Mouse (Mus musculus) heart, adult 2 months (tissue): ENCODE data around the gene Alox12. TPM values are rescaled to one million over a fixed set of nuclear protein-coding genes. Genes with fewer than 3 reads are reported as not detected.

Experiments
- DNase-seq, 2 experiments: peaks; one replicate each; pipeline ENCODE4 v3.0.0; 2021
- H3K27ac ChIP-seq: fragments of 200-600 bp; 2 replicates; pipeline ENCODE4 v1.8.1; 2022
- H3K27me3 ChIP-seq: fragments of 200-500 bp; 2 replicates; pipeline ENCODE4 v1.6.1; 2012; ENCODE audit warnings: mild to moderate bottlenecking, low read length, inconsistent platforms, mixed read lengths; ENCODE audit not compliant: control insufficient read depth, insufficient read depth
- H3K36me3 ChIP-seq: fragments of 200-500 bp; 2 replicates; pipeline ENCODE4 v1.6.1; 2012; ENCODE audit warnings: low read length, inconsistent platforms; ENCODE audit not compliant: control insufficient read depth, insufficient read depth
- H3K4me1 ChIP-seq: fragments of 200-500 bp; 2 replicates; pipeline ENCODE4 v1.6.1; 2011; ENCODE audit warnings: low read length; ENCODE audit not compliant: control insufficient read depth, insufficient read depth
- H3K4me3 ChIP-seq: fragments of 200-600 bp; 2 replicates; pipeline ENCODE4 v1.8.1; 2022
- H3K79me2 ChIP-seq: fragments of 200-500 bp; replicated peaks from 2 replicates; pipeline ENCODE4 v1.6.1; 2012; ENCODE audit warnings: mild to moderate bottlenecking, inconsistent platforms, low read length, moderate library complexity, mixed read lengths; ENCODE audit not compliant: control insufficient read depth, insufficient read depth
- H3K9ac ChIP-seq: fragments of 200-500 bp; 2 replicates; pipeline ENCODE4 v1.6.1; 2012; ENCODE audit warnings: low read depth, mild to moderate bottlenecking, control low read depth, inconsistent platforms, low read length, mixed read lengths
- CTCF ChIP-seq: fragments of 200-600 bp; IDR thresholded peaks from 2 replicates; pipeline ENCODE4 v1.8.1; 2022; ENCODE audit warnings: antibody characterized with exemption, mild to moderate bottlenecking, moderate library complexity
- EP300 ChIP-seq: fragments of 200-500 bp; IDR thresholded peaks from 2 replicates; pipeline ENCODE4 v1.6.1; 2011; ENCODE audit warnings: low read depth, low read length, control low read depth; ENCODE audit not compliant: insufficient read depth
- POLR2A ChIP-seq: fragments of 200-500 bp; IDR thresholded peaks from 2 replicates; pipeline ENCODE4 v1.6.1; 2011; ENCODE audit warnings: mild to moderate bottlenecking, low read depth, low read length, control low read depth; ENCODE audit not compliant: insufficient read depth
- WGBS: fragments of 180-500 bp; shearing (Covaris S2); methylation state at CpG from one replicate; pipeline ENCODE4 v1.1.7; 2018; 5-methylcytosine and 5-hydroxymethylcytosine counted together
- intact Hi-C: fragments of 180-260 bp; cut with DNase I; formaldehyde crosslinking; loops from one replicate; pipeline ENCODE4 v1.15.1; 2025
- polyA plus RNA-seq: library from polyadenylated mRNA; depleted of rRNA; stranded (reverse); fragments of >200 nt; gene quantifications from 2 replicates; pipeline ENCODE4 v1.2.3, GENCODE M21; 2012
- total RNA-seq, 2 experiments: library from RNA; stranded (reverse); gene quantifications; 2 replicates each; pipeline ENCODE4 v1.2.3; 2021

Alox12 gene
- total and polyA plus RNA-seq, 3 experiments, result 2.8 to 6.2 (median 6.0) TPM

- no peak for TF ChIP-seq POLR2A
- TF ChIP-seq CTCF, result no peak
- TF ChIP-seq EP300, result no peak
- intact Hi-C loops, result no loop called here
- WGBS, result 33% methylated on average over 6 of the region's 6 CpGs
- no peaks in the 10 kb centered on the region for H3K79me2 ChIP-seq
- no peak overlapping the region for H3K4me3 ChIP-seq
- no peak overlapping the region for H3K9ac ChIP-seq
- peak; percentile 30 to 52 for DNase-seq
- no peaks in the 10 kb centered on the region; the same call in 1 of the 2 replicates for H3K4me1 ChIP-seq
- no peaks in the 10 kb centered on the region for H3K27me3 ChIP-seq
- no peak overlapping the region for H3K27ac ChIP-seq
- H3K36me3 ChIP-seq, result no peaks in the 10 kb centered on the region
Observed at GRCm38 (mm10) chr11:70289236-70289635, 34.1 kb upstream of the Alox12 start.

DNA sequence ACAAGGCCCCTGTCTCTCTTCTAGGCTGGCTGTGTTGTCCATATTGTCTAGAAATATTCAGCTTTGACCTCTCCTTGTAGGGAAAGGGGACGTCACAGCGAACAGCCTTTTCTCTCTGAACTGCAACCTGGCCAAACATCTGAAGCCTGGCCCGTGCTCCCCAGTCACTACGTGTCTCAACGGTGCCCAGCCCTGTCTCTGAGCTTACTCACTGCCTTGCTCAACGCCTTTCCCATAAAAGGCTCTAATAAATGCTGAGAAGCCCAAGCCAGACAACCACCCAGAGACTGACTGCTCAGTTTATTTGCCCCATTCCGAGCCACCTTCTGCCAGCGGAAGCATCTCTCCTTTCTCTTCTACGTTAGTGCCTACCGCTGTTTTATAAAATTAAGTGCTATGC lies 32.9 kb upstream of the Alox12 start:
- Histone ChIP-seq H3K36me3 (no peaks in the 10 kb centered on the region), H3K27me3 (no peaks in the 10 kb centered on the region), H3K27ac (no peak overlapping the region), H3K79me2 (no peaks in the 10 kb centered on the region), H3K4me1 (no peaks in the 10 kb centered on the region; the same call in 1 of the 2 replicates), H3K9ac (no peak overlapping the region), H3K4me3 (no peak overlapping the region)
- 91% methylated on average over 10 of the region's 10 CpGs for WGBS
- no peak for DNase-seq
- intact Hi-C loops, result no loop called here
- TF ChIP-seq EP300, result no peak
- TF ChIP-seq CTCF, result no peak
- TF ChIP-seq POLR2A, result no peak

- TF ChIP-seq EP300, result no peak
- TF ChIP-seq CTCF, result no peak
- TF ChIP-seq POLR2A, result no peak
- WGBS, result 67% methylated on average over 5 of the region's 5 CpGs
- H3K79me2 ChIP-seq, result no peaks in the 10 kb centered on the region
- intact Hi-C loops, result no loop called here
- H3K36me3 ChIP-seq, result no peaks in the 10 kb centered on the region
- H3K4me3 ChIP-seq, result no peak overlapping the region
- no peak overlapping the region for H3K27ac ChIP-seq
- H3K9ac ChIP-seq, result no peak overlapping the region
- H3K4me1 ChIP-seq, result no peaks in the 10 kb centered on the region; the same call in 1 of the 2 replicates
- DNase-seq, result no peak
- H3K27me3 ChIP-seq, result no peaks in the 10 kb centered on the region
Observed at GRCm38 (mm10) chr11:70285686-70286085, 30.5 kb upstream of the Alox12 start.

- Histone ChIP-seq H3K79me2 (no peaks in the 10 kb centered on the region), H3K4me3 (no peak overlapping the region), H3K27ac (no peak overlapping the region), H3K9ac (no peak overlapping the region), H3K4me1 (peaks cover 2% of the 10 kb centered on the region), H3K36me3 (no peaks in the 10 kb centered on the region), H3K27me3 (no peaks in the 10 kb centered on the region)
- TF ChIP-seq EP300 (no peak), CTCF (no peak), POLR2A (no peak)
- WGBS, result 35% methylated on average over 3 of the region's 3 CpGs
- intact Hi-C loops, result no loop called here
- no peak for DNase-seq
Observed at GRCm38 (mm10) chr11:70284757-70285156, 29.6 kb upstream of the Alox12 start.

- Histone ChIP-seq H3K9ac (no peak overlapping the region), H3K27ac (no peak overlapping the region), H3K4me3 (no peak overlapping the region), H3K27me3 (no peaks in the 10 kb centered on the region), H3K79me2 (no peaks in the 10 kb centered on the region), H3K36me3 (no peaks in the 10 kb centered on the region), H3K4me1 (peaks cover 2% of the 10 kb centered on the region)
- DNase-seq, result no peak
- intact Hi-C loops, result no loop called here
- TF ChIP-seq CTCF (no peak), EP300 (no peak), POLR2A (no peak)
- WGBS, result 74% methylated on average over 4 of the region's 4 CpGs
Observed at GRCm38 (mm10) chr11:70283666-70284065, 28.5 kb upstream of the Alox12 start.

- intact Hi-C loops, result no loop called here
Observed at GRCm38 (mm10) chr11:70280441-70280840, 25.3 kb upstream of the Alox12 start.

More at GRCm38 (mm10) chr11:70280441-70280840, 25.3 kb upstream of the Alox12 start:
- WGBS, result 29% methylated on average over 3 of the region's 3 CpGs
- peak in 1 of 2 experiments; percentile 20 for DNase-seq
- Histone ChIP-seq H3K27me3 (no peaks in the 10 kb centered on the region), H3K79me2 (no peaks in the 10 kb centered on the region), H3K27ac (peak overlapping the region; percentile 61), H3K36me3 (no peaks in the 10 kb centered on the region), H3K9ac (no peak overlapping the region), H3K4me1 (peaks cover 2% of the 10 kb centered on the region), H3K4me3 (no peak overlapping the region)
- TF ChIP-seq EP300 (no peak), CTCF (no peak), POLR2A (no peak)
